Comparison of ENCODE assay signal across 10 mouse cellular contexts in the genomic region with DNA sequence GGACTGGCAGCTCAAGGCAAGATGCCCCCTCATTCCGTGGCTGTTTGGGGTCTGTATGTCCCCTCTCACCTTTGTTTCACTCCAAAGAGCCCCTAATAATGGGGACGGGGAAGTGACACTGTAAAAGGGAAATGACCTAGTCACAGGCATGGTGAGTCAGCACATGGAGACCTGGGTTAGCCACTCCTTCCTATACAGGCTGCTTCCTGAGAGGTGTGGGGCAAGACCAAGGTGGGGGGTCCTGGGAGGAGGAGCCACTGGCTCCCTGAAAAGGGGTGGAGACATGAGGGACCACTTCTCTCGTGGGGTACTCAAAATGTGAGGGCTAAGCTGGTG. TPM values are rescaled to one million over a fixed set of nuclear protein-coding genes. Genes with fewer than 3 reads are reported as not detected.
DNase-seq lines count a peak whose midpoint lies in the region; ATAC-seq and TF ChIP-seq lines count a peak whose summit lies in the region.
"Had no signal": no experiment of that assay in that cellular context is flagged by ENCODE, and none has a peak within 500 bp of the region (broad histone marks: within the 10 kb centered on the region; RNA-seq: fewer than 3 reads in every experiment).

No protein-coding gene starts in this region.

- no peaks in the 10 kb centered on the region for H3K9me3 ChIP-seq in E14TG2a.4 (ENCODE audit: low read length)
- no peaks in the 10 kb centered on the region for H3K9me3 ChIP-seq in lung, postnatal 0 days (ENCODE audit: low read length)

- TF ChIP-seq EP300 in lung, postnatal 0 days (IDR thresholded peaks at IDR 0.05), result 0 out of 2 replicates have a peak, but pooled peaks have one; percentile 56

- ATAC-seq in granulocyte monocyte progenitor cell, adult 5-6 weeks (replicated peaks; ENCODE audit: poor library complexity, severe bottlenecking), result peak; percentile 72
- ATAC-seq in lung, postnatal 0 days, result peak; percentile 31

- H3K4me2 ChIP-seq in lung, postnatal 0 days (replicated peaks; ENCODE audit: low read depth, low read length), result 0 out of 2 replicates have a peak overlapping the region, but pooled peaks have one; percentile 6

- no peak overlapping the region for H3K9ac ChIP-seq in lung, postnatal 0 days (replicated peaks; ENCODE audit: low read depth)

- TF ChIP-seq CTCF in E14TG2a.4 (conservative IDR thresholded peaks at IDR 0.05; ENCODE audit: low read length), result no peak
- TF ChIP-seq CTCF in lung, postnatal 0 days (IDR thresholded peaks at IDR 0.05), result no peak

- peaks cover 47% of the 10 kb centered on the region for H3K36me3 ChIP-seq in E14TG2a.4 (ENCODE audit: insufficient read depth, low read length)
- H3K36me3 ChIP-seq in lung, postnatal 0 days (ENCODE audit: insufficient read depth, low read length), result peaks cover 13% of the 10 kb centered on the region; the same call in 1 of the 2 replicates

- DNase-seq in A20 (ENCODE audit: low read depth, low spot score), result peak; percentile 47
- no peak for DNase-seq in lung, postnatal 0 days (ENCODE audit: low spot score)
- DNase-seq in spleen, adult 12 weeks (ENCODE audit: low spot score), result no peak
- DNase-seq in right cerebral cortex, postnatal 36 days (ENCODE audit: low spot score in 2 of 2), result no peak
- DNase-seq in spleen, postnatal 36 days (ENCODE audit: low spot score in 2 of 2), result no peak
- DNase-seq: cerebellum, adult 18-20 months; thymus, postnatal 14 days had no signal

- H3K27ac ChIP-seq in lung, postnatal 0 days (ENCODE audit: low read length), result peak overlapping the region; percentile 90

- peak overlapping the region; percentile 91 for H3K4me3 ChIP-seq in E14TG2a.4 (replicated peaks; ENCODE audit: low read length)
- no peak overlapping the region for H3K4me3 ChIP-seq in lung, postnatal 0 days (ENCODE audit: low read depth, low read length)

- peaks cover 20% of the 10 kb centered on the region for H3K27me3 ChIP-seq in E14TG2a.4 (ENCODE audit: insufficient read depth, low read length)
- no peaks in the 10 kb centered on the region for H3K27me3 ChIP-seq in lung, postnatal 0 days (replicated peaks; ENCODE audit: insufficient read depth, low read length)

- peaks cover 69% of the 10 kb centered on the region for H3K4me1 ChIP-seq in E14TG2a.4 (replicated peaks; ENCODE audit: low read depth, low read length)
- H3K4me1 ChIP-seq in lung, postnatal 0 days (ENCODE audit: insufficient read depth, low read depth, low read length), result peaks cover 21% of the 10 kb centered on the region

- 29% methylated on average over 3 of the region's 3 CpGs for WGBS in lung, postnatal 0 days

RNA-seq across cellular contexts. Expression of a gene that starts 3.2 kb away (rescaled TPM):
- total RNA-seq in granulocyte monocyte progenitor cell, adult 5-6 weeks (2014; fragmentation: Nextera tagmentation), result 10.2 and 23.3 TPM in 2 replicates
- 4.1 and 5.7 TPM in 2 replicates for total RNA-seq in granulocyte monocyte progenitor cell, adult 5-6 weeks (2017)
- polyA plus RNA-seq in lung, postnatal 0 days (2015; fragmentation: Nextera tagmentation; extraction: Ambion mirVana), result 109 and 111 TPM in 2 replicates

RNA-seq across cellular contexts. Expression of a gene that starts 18.8 kb away (rescaled TPM):
- total RNA-seq in granulocyte monocyte progenitor cell, adult 5-6 weeks (2014; fragmentation: Nextera tagmentation), result 26.2 and 59.4 TPM in 2 replicates
- 32.7 and 40.6 TPM in 2 replicates for total RNA-seq in granulocyte monocyte progenitor cell, adult 5-6 weeks (2017)
- polyA plus RNA-seq in lung, postnatal 0 days (2015; fragmentation: Nextera tagmentation; extraction: Ambion mirVana), result 8.1 and 9.1 TPM in 2 replicates

RNA-seq across cellular contexts. Expression of a gene that starts 22.4 kb away (rescaled TPM):
- 0.19 and 1.4 TPM in 2 replicates for total RNA-seq in granulocyte monocyte progenitor cell, adult 5-6 weeks (2014; fragmentation: Nextera tagmentation)
- total RNA-seq in granulocyte monocyte progenitor cell, adult 5-6 weeks (2017), result 1.6 and 1.9 TPM in 2 replicates
- polyA plus RNA-seq in lung, postnatal 0 days (2015; fragmentation: Nextera tagmentation; extraction: Ambion mirVana), result 43.0 and 50.6 TPM in 2 replicates

RNA-seq across cellular contexts. Expression of a gene that starts 26.2 kb away (rescaled TPM):
- 54.4 and 69.5 TPM in 2 replicates for total RNA-seq in granulocyte monocyte progenitor cell, adult 5-6 weeks (2014; fragmentation: Nextera tagmentation)
- 73.7 and 81.8 TPM in 2 replicates for total RNA-seq in granulocyte monocyte progenitor cell, adult 5-6 weeks (2017)
- 35.3 and 36.8 TPM in 2 replicates for polyA plus RNA-seq in lung, postnatal 0 days (2015; fragmentation: Nextera tagmentation; extraction: Ambion mirVana)

RNA-seq across cellular contexts. Expression of a gene that starts 46.2 kb away (rescaled TPM):
- total RNA-seq in granulocyte monocyte progenitor cell, adult 5-6 weeks (2014; fragmentation: Nextera tagmentation), result 1.9 TPM in 1 of 2 replicates, not detected in the other
- 1.6 TPM in 1 of 2 replicates, not detected in the other for total RNA-seq in granulocyte monocyte progenitor cell, adult 5-6 weeks (2017)
- 0.17 and 0.45 TPM in 2 replicates for polyA plus RNA-seq in lung, postnatal 0 days (2015; fragmentation: Nextera tagmentation; extraction: Ambion mirVana)
- total RNA-seq: liver, adult 2 months had no signal
